Mouse (Mus musculus) embryonic fibroblast, embryonic 13.5 days (primary cell): Measurements from ENCODE around the gene Nme3.

Experiments
- CTCF ChIP-seq: IDR thresholded peaks from 2 replicates; pipeline ENCODE4 v1.5.1; 2011; ENCODE audit warnings: mild to moderate bottlenecking, control low read depth, low read length, moderate library complexity, borderline replicate concordance; ENCODE audit not compliant: insufficient read depth
- POLR2A ChIP-seq: IDR thresholded peaks from 2 replicates; pipeline ENCODE4 v1.6.1; 2011; ENCODE audit warnings: low read depth, mild to moderate bottlenecking, control low read depth, low read length, moderate library complexity

- TF ChIP-seq POLR2A (no peak), CTCF (no peak)
Measured at GRCm38 (mm10) chr17:24935666-24936065, 39.4 kb downstream of the Nme3 start.
